Mouse (Mus musculus): Measurements from ENCODE around the gene Lgals9. TPM values are rescaled to one million over a fixed set of nuclear protein-coding genes. Genes with fewer than 3 reads are reported as not detected.

The Lgals9 gene
- total RNA-seq (2012; rRNA removed) (160 and 184 TPM in 2 replicates), polyA plus RNA-seq (2012; ENCODE audit: insufficient read depth in 1 of 2, insufficient read length in 2 of 2, low read depth in 1 of 2, low replicate concordance in 2 of 2, missing spikeins in 1 of 2) (100 to 1,000 TPM; 228 to 287 TPM)

GRCm38 (mm10) chr11:78984483-78985177 lies at the start of gene Lgals9:
TSS of gene Lgals9 (minus strand) at chr11:78984946.
- Histone ChIP-seq H3K27me3 (ENCODE audit: control insufficient read depth in 1 of 2, insufficient read depth in 2 of 2, low read length in 2 of 2) (no peaks in the 10 kb centered on the region), H3K9ac (ENCODE audit: control insufficient read depth, low read depth, low read length, poor library complexity, severe bottlenecking) (peak within 1 kb of the TSS; percentile 60), H3K36me3 (ENCODE audit: control insufficient read depth in 1 of 2, insufficient read depth in 2 of 2, low read length in 2 of 2) (peaks cover 0 to 39% of the 10 kb centered on the region in 2 experiments), H3K4me1 (ENCODE audit: control insufficient read depth in 1 of 2, insufficient read depth in 2 of 2, low read length in 2 of 2) (peaks cover 34 to 55% of the 10 kb centered on the region in 2 experiments), H3K4me3 (ENCODE audit: control insufficient read depth in 1 of 2, insufficient read depth in 1 of 2, low read depth in 2 of 2, low read length in 2 of 2) (peak within 1 kb of the TSS; percentile 66 to 95), H3K9me3 (replicated peaks; ENCODE audit: insufficient read depth, low read length) (no peaks in the 10 kb centered on the region), H3K27ac (ENCODE audit: control insufficient read depth, low read depth, low read length) (peak within 1 kb of the TSS; percentile 78), H3K79me2 (ENCODE audit: control insufficient read depth, insufficient read depth, low read length, poor library complexity) (peaks cover 38% of the 10 kb centered on the region)
- peak; percentile 99 for DNase-seq (ENCODE audit: low read depth, low spot score)
- TF ChIP-seq ZMIZ1 (IDR thresholded peaks at IDR 0.05; ENCODE audit: low read depth, low read length), result peak; percentile 99
- 0 out of 2 replicates have a peak, but pooled peaks have one; percentile 24 for TF ChIP-seq ZNF384 (IDR thresholded peaks at IDR 0.05; ENCODE audit: low read depth, low read length)
- TF ChIP-seq TCF12 (IDR thresholded peaks at IDR 0.05; ENCODE audit: low read depth, low read length), result peak; percentile 86
- TF ChIP-seq GABPA (IDR thresholded peaks at IDR 0.05; ENCODE audit: low read depth, low read length), result 0 out of 2 replicates have a peak, but pooled peaks have one; percentile 47
- no peak for TF ChIP-seq UBTF (IDR thresholded peaks at IDR 0.05; ENCODE audit: borderline replicate concordance, insufficient read depth, low read depth, low read length)
- TF ChIP-seq ETS1 (IDR thresholded peaks at IDR 0.05; ENCODE audit: low read depth, low read length), result peak; percentile 92
- TF ChIP-seq MAX (IDR thresholded peaks at IDR 0.05; ENCODE audit: low read length), result peak; percentile 27; the same call in 1 of the 2 replicates
- TF ChIP-seq SMC3 (IDR thresholded peaks at IDR 0.05; ENCODE audit: low read depth, low read length), result 0 out of 2 replicates have a peak, but pooled peaks have one; percentile 4
- TF ChIP-seq NRF1 (IDR thresholded peaks at IDR 0.05; ENCODE audit: insufficient read depth, low read depth, low read length, poor library complexity, severe bottlenecking), result peak; percentile 74
- no peak for TF ChIP-seq GATA1 (IDR thresholded peaks at IDR 0.05; ENCODE audit: low read depth, low read length)
- peak; percentile 76 for TF ChIP-seq USF1 (IDR thresholded peaks at IDR 0.05; ENCODE audit: low read depth, low read length)
- TF ChIP-seq KAT2A (conservative IDR thresholded peaks at IDR 0.05; ENCODE audit: low read depth, low read length), result no peak
- no peak; the same call in 1 of the 2 replicates for TF ChIP-seq ZKSCAN1 (IDR thresholded peaks at IDR 0.05; ENCODE audit: low read depth, low read length)
- peak; percentile 50 for TF ChIP-seq CHD1 (IDR thresholded peaks at IDR 0.05; ENCODE audit: low read depth, low read length)
- peak; percentile 10; the same call in 1 of the 2 replicates for TF ChIP-seq MEF2A (IDR thresholded peaks at IDR 0.05; ENCODE audit: extremely low read depth, insufficient replicate concordance, low read depth, low read length, poor library complexity, severe bottlenecking)
- TF ChIP-seq ELF1 (IDR thresholded peaks at IDR 0.05; ENCODE audit: low read depth, low read length), result peak; percentile 64
- peak; percentile 82 for TF ChIP-seq MXI1 (IDR thresholded peaks at IDR 0.05; ENCODE audit: low read depth, low read length)
- 0 out of 2 replicates have a peak, but pooled peaks have one; percentile 28 for TF ChIP-seq JUND (IDR thresholded peaks at IDR 0.05; ENCODE audit: low read depth, low read length)
- TF ChIP-seq MYB (IDR thresholded peaks at IDR 0.05; ENCODE audit: low read depth, low read length), result peak; percentile 39; the same call in 1 of the 2 replicates
- peak; percentile 91 for TF ChIP-seq SIN3A (IDR thresholded peaks at IDR 0.05; ENCODE audit: low read length)
- TF ChIP-seq POLR2AphosphoS5 (IDR thresholded peaks at IDR 0.05; ENCODE audit: borderline replicate concordance, low read depth, low read length), result peak; percentile 85; the same call in 1 of the 2 replicates
- no peak for TF ChIP-seq CHD2 (IDR thresholded peaks at IDR 0.05; ENCODE audit: low read length)
- TF ChIP-seq NELFE (IDR thresholded peaks at IDR 0.05; ENCODE audit: low read depth, low read length), result peak; percentile 96
- TF ChIP-seq POLR2AphosphoS2 (IDR thresholded peaks at IDR 0.05; ENCODE audit: low read length), result peak; percentile 97
- TF ChIP-seq MAZ (IDR thresholded peaks at IDR 0.05; ENCODE audit: low read depth, low read length), result peak; percentile 67; the same call in 1 of the 2 replicates
- peak; percentile 61 to 98; a peak in 3 of 4 replicates for TF ChIP-seq POLR2A (IDR thresholded peaks at IDR 0.05; ENCODE audit: control insufficient read depth in 1 of 2, insufficient read depth in 1 of 2, low read depth in 1 of 2, low read length in 2 of 2, poor library complexity in 1 of 2)
- TF ChIP-seq EP300 (IDR thresholded peaks at IDR 0.05; ENCODE audit: low read depth in 1 of 2, low read length in 2 of 2), result peak; percentile 31 to 67; a peak in 3 of 4 replicates
- no peak for TF ChIP-seq MYC (IDR thresholded peaks at IDR 0.05; ENCODE audit: low read depth, low read length)
- TF ChIP-seq RCOR1 (IDR thresholded peaks at IDR 0.05; ENCODE audit: low read depth, low read length), result peak; percentile 85; the same call in 1 of the 2 replicates
- TF ChIP-seq HCFC1 (IDR thresholded peaks at IDR 0.05; ENCODE audit: low read depth, low read length), result peak; percentile 66; the same call in 1 of the 2 replicates
- no peak for TF ChIP-seq USF2 (IDR thresholded peaks at IDR 0.05; ENCODE audit: borderline replicate concordance in 1 of 2, insufficient read depth in 1 of 2, low read depth in 1 of 2, low read length in 2 of 2)
- peak; percentile 94 for TF ChIP-seq TBP (IDR thresholded peaks at IDR 0.05; ENCODE audit: low read depth, low read length)
